Mouse (Mus musculus) hindbrain, embryonic 16.5 days (tissue): ENCODE results near the gene C1qtnf12. TPM values are rescaled to one million over a fixed set of nuclear protein-coding genes. Genes with fewer than 3 reads are reported as not detected.

ENCODE experiments used
- ATAC-seq: fragments of 200-750 bp; cut with Nextera tagmentation; 2 replicates; pipeline ENCODE4 v1.8.0; 2017; ENCODE audit warnings: moderate TSS enrichment, moderate library complexity
- H3K27ac ChIP-seq: fragments of 300-500 bp; sonication (generic); 2 replicates; pipeline ENCODE4 v1.5.1; 2014; ENCODE audit warnings: low read depth, mild to moderate bottlenecking, control low read depth, low read length, moderate library complexity
- H3K27me3 ChIP-seq: fragments of 300-500 bp; sonication (generic); replicated peaks from 2 replicates; pipeline ENCODE4 v1.6.1; 2014; ENCODE audit warnings: low read length; ENCODE audit not compliant: control insufficient read depth, insufficient read depth
- H3K36me3 ChIP-seq: fragments of 300-500 bp; sonication (generic); 2 replicates; pipeline ENCODE4 v1.6.1; 2014; ENCODE audit warnings: mild to moderate bottlenecking, low read length, moderate library complexity, mixed read lengths; ENCODE audit not compliant: control insufficient read depth, insufficient read depth
- H3K4me1 ChIP-seq: fragments of 300-500 bp; sonication (generic); 2 replicates; pipeline ENCODE4 v1.6.1; 2014; ENCODE audit warnings: low read depth, low read length; ENCODE audit not compliant: control insufficient read depth, insufficient read depth
- H3K4me2 ChIP-seq: fragments of 300-500 bp; sonication (generic); 2 replicates; pipeline ENCODE4 v1.6.1; 2014; ENCODE audit warnings: mild to moderate bottlenecking, low read length, control low read depth, moderate library complexity
- H3K4me3 ChIP-seq: fragments of 300-500 bp; sonication (generic); 2 replicates; pipeline ENCODE4 v1.5.1; 2014; ENCODE audit warnings: mild to moderate bottlenecking, low read length, control low read depth, moderate library complexity
- H3K9ac ChIP-seq: fragments of 300-500 bp; sonication (generic); 2 replicates; pipeline ENCODE4 v1.6.1; 2014; ENCODE audit warnings: low read depth, mild to moderate bottlenecking, control low read depth, low read length, moderate library complexity
- H3K9me3 ChIP-seq: fragments of 300-500 bp; sonication (generic); 2 replicates; pipeline ENCODE4 v1.6.1; 2014; ENCODE audit warnings: mild to moderate bottlenecking, low read length, moderate library complexity; ENCODE audit not compliant: control insufficient read depth
- WGBS: fragments of 180-500 bp; shearing (Covaris S2); extraction: QIAGEN DNeasy Blood & Tissue Kit; methylation state at CpG from one replicate; pipeline ENCODE4 v1.1.7; 2014; 5-methylcytosine and 5-hydroxymethylcytosine counted together
- polyA plus RNA-seq: library from polyadenylated mRNA; unstranded; fragments of >200 nt; fragmentation: Nextera tagmentation; extraction: Ambion mirVana; gene quantifications from 2 replicates; pipeline ENCODE4 v1.2.1, GENCODE M21; 2015

The C1qtnf12 gene
- polyA plus RNA-seq, 1 experiment from 2014 or later: 16.4 TPM

DNA sequence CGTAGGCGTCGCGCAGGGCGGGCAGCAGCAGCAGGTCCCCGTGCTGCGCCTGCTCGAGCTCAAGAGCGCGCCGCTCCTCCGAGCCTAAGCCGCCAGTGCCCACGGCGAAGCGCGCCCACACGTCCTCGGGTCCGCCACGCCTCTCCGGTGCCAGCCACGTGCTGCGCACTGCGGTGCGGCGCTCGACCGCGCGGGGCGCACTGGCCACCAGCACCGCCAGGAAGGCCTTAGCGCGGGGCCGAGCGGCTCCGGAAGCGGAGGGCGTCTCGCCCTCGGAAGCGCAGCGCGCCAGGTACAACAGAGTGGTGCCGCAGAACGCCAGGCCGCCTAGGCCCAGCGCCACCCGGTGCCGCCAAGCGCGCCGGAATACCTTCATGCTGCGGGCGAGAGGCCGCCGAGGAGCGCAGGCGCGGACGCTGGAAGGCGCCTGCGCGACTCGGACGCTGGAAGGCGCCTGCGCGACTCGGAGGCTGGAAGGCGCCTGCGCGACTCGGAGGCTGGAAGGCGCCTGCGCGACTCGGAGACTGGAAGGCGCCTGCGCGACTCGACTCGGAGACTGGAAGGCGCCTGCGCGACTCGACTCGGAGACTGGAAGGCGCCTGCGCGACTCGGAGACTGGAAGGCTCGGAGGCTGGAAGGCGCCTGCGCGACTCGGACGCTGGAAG lies 30.3 kb downstream of the C1qtnf12 start, which contains the start of the genes B3galt6 and Sdf4:
Gene B3galt6, minus strand, starts transcription at position 409 of the 665 bp plus-strand sequence.
Gene Sdf4, plus strand, starts transcription at position 632 of the 665 bp plus-strand sequence.
- Histone ChIP-seq H3K27me3 (no peaks in the 10 kb centered on the region), H3K4me3 (peak within 1 kb of the TSS; percentile 80), H3K4me1 (peaks cover 21% of the 10 kb centered on the region), H3K4me2 (peak within 1 kb of the TSS; percentile 95), H3K36me3 (peaks cover 2% of the 10 kb centered on the region), H3K27ac (peak within 1 kb of the TSS; percentile 97), H3K9ac (peak within 1 kb of the TSS; percentile 91), H3K9me3 (no peaks in the 10 kb centered on the region)
- WGBS: under 1% methylated on average over 73 of the region's 99 CpGs
- ATAC-seq: peak; percentile 90

GRCm38 (mm10) chr4:155992906-155993547 lies 30.9 kb downstream of the C1qtnf12 start:
- 0% methylated on average over 64 of the region's 70 CpGs for WGBS
- peak overlapping the region; percentile 97 for H3K27ac ChIP-seq
- ATAC-seq: peak; percentile 86
- H3K4me3 ChIP-seq: peak overlapping the region; percentile 80
- no peaks in the 10 kb centered on the region for H3K9me3 ChIP-seq
- peaks cover 7% of the 10 kb centered on the region for H3K36me3 ChIP-seq
- H3K4me1 ChIP-seq: peaks cover 21% of the 10 kb centered on the region
- H3K27me3 ChIP-seq: no peaks in the 10 kb centered on the region
- peak overlapping the region; percentile 82 for H3K9ac ChIP-seq
- peak overlapping the region; percentile 69 for H3K4me2 ChIP-seq

GRCm38 (mm10) chr4:155993606-155994005 lies 31.5 kb downstream of the C1qtnf12 start:
- ATAC-seq: no peak; the same call in 1 of the 2 replicates
- peak overlapping the region; percentile 97 for H3K27ac ChIP-seq
- no peaks in the 10 kb centered on the region for H3K9me3 ChIP-seq
- peaks cover 21% of the 10 kb centered on the region for H3K4me1 ChIP-seq
- H3K4me2 ChIP-seq: peak overlapping the region; percentile 69
- peak overlapping the region; percentile 82 for H3K9ac ChIP-seq
- no peaks in the 10 kb centered on the region for H3K27me3 ChIP-seq
- H3K4me3 ChIP-seq: peak overlapping the region; percentile 80
- 6% methylated on average over 15 of the region's 15 CpGs for WGBS
- peaks cover 9% of the 10 kb centered on the region for H3K36me3 ChIP-seq

GRCm38 (mm10) chr4:156004109-156004508 lies 42.0 kb downstream of the C1qtnf12 start:
- 95% methylated on average over 3 of the region's 3 CpGs for WGBS
- ATAC-seq: no peak
- Histone ChIP-seq H3K4me2 (no peak overlapping the region), H3K9me3 (no peaks in the 10 kb centered on the region), H3K4me3 (no peak overlapping the region), H3K27me3 (no peaks in the 10 kb centered on the region), H3K4me1 (no peaks in the 10 kb centered on the region), H3K36me3 (peaks cover 65% of the 10 kb centered on the region), H3K9ac (no peak overlapping the region), H3K27ac (no peak overlapping the region)

DNA sequence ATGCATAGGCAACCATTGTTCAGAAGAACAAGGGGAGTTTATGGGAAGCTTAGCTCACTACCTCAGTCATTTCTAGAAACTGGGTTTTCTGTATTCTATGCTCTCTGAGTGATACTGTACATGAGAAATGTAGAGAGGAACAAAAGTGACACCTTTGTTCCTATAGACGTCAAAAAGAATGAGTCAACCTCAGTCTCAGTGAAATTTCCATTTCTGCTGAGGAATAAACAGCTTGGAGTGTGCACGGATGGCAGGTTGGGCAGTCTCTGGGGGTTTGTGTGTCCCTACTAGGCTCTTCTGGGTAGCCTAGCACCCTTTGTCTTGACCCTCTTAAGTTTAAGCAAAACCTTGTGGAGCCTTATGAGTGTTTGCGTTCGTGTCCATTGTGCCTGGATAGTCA lies 46.3 kb downstream of the C1qtnf12 start:
- H3K4me1 ChIP-seq: no peaks in the 10 kb centered on the region
- H3K36me3 ChIP-seq: peaks cover 55% of the 10 kb centered on the region
- H3K27ac ChIP-seq: no peak overlapping the region
- H3K4me2 ChIP-seq: no peak overlapping the region
- no peak overlapping the region for H3K4me3 ChIP-seq
- no peak overlapping the region for H3K9ac ChIP-seq
- H3K9me3 ChIP-seq: no peaks in the 10 kb centered on the region
- H3K27me3 ChIP-seq: no peaks in the 10 kb centered on the region
- no peak for ATAC-seq
- WGBS: 96% methylated on average over 4 of the region's 4 CpGs

- 88% methylated on average over 8 of the region's 8 CpGs for WGBS
- Histone ChIP-seq H3K4me1 (no peaks in the 10 kb centered on the region), H3K4me3 (no peak within 1 kb of the TSS), H3K9me3 (no peaks in the 10 kb centered on the region), H3K4me2 (no peak within 1 kb of the TSS), H3K36me3 (peaks cover 30% of the 10 kb centered on the region), H3K27ac (no peak within 1 kb of the TSS), H3K9ac (no peak within 1 kb of the TSS), H3K27me3 (no peaks in the 10 kb centered on the region)
- no peak for ATAC-seq
Observed at GRCm38 (mm10) chr4:156013637-156014036, 51.5 kb downstream of the C1qtnf12 start, which contains the start of gene Tnfrsf4. Gene Tnfrsf4, plus strand, starts transcription at chr4:156013843.

- peaks cover 22% of the 10 kb centered on the region for H3K36me3 ChIP-seq
- H3K27ac ChIP-seq: no peak overlapping the region
- no peak overlapping the region for H3K4me3 ChIP-seq
- H3K4me2 ChIP-seq: no peak overlapping the region
- H3K9me3 ChIP-seq: no peaks in the 10 kb centered on the region
- H3K9ac ChIP-seq: no peak overlapping the region
- ATAC-seq: no peak
- 97% methylated on average over 2 of the region's 2 CpGs for WGBS
- H3K27me3 ChIP-seq: no peaks in the 10 kb centered on the region
- no peaks in the 10 kb centered on the region for H3K4me1 ChIP-seq
Observed at GRCm38 (mm10) chr4:156014436-156014835, 52.3 kb downstream of the C1qtnf12 start.

Other genes with a start within 250 kb of the C1qtnf12 start
- gene Tmem240, start 227.5 kb upstream of the C1qtnf12 start, polyA plus RNA-seq: 17.4 and 22.2 TPM in 2 replicates
- gene Atad3a, start 201.2 kb upstream of the C1qtnf12 start, polyA plus RNA-seq: 93.9 and 100 TPM in 2 replicates
- 38.0 and 39.0 TPM in 2 replicates for gene Vwa1, start 187.6 kb upstream of the C1qtnf12 start, polyA plus RNA-seq
- gene Tmem88b, start 176.4 kb upstream of the C1qtnf12 start, polyA plus RNA-seq: 0.89 and 1.3 TPM in 2 replicates
- gene Ankrd65, start 171.9 kb upstream of the C1qtnf12 start, polyA plus RNA-seq: not detected in 2 replicates
- 251 and 267 TPM in 2 replicates for gene Mrpl20, start 159.4 kb upstream of the C1qtnf12 start, polyA plus RNA-seq
- gene Ccnl2, start 149.8 kb upstream of the C1qtnf12 start, polyA plus RNA-seq: 118 and 132 TPM in 2 replicates
- 133 and 143 TPM in 2 replicates for gene Aurkaip1, start 131.0 kb upstream of the C1qtnf12 start, polyA plus RNA-seq
- gene Mxra8, start 122.6 kb upstream of the C1qtnf12 start, polyA plus RNA-seq: 35.7 and 36.5 TPM in 2 replicates
- gene Dvl1, start 114.9 kb upstream of the C1qtnf12 start, polyA plus RNA-seq: 10.2 and 10.7 TPM in 2 replicates
- gene Tas1r3, start 99.0 kb upstream of the C1qtnf12 start, polyA plus RNA-seq: 0.29 and 0.40 TPM in 2 replicates
- gene Cptp, start 92.9 kb upstream of the C1qtnf12 start, polyA plus RNA-seq: 30.2 and 31.7 TPM in 2 replicates
- 67.2 and 74.7 TPM in 2 replicates for gene Ints11, start 92.8 kb upstream of the C1qtnf12 start, polyA plus RNA-seq
- 66.6 and 66.7 TPM in 2 replicates for gene Pusl1, start 70.5 kb upstream of the C1qtnf12 start, polyA plus RNA-seq
- 62.3 and 74.5 TPM in 2 replicates for gene Acap3, start 70.5 kb upstream of the C1qtnf12 start, polyA plus RNA-seq
- gene Ube2j2, start 18.5 kb upstream of the C1qtnf12 start, polyA plus RNA-seq: 97.6 and 98.8 TPM in 2 replicates
- gene B3galt6, start 30.3 kb downstream of the C1qtnf12 start, polyA plus RNA-seq: 35.5 and 35.7 TPM in 2 replicates
- 120 and 124 TPM in 2 replicates for gene Sdf4, start 30.6 kb downstream of the C1qtnf12 start, polyA plus RNA-seq
- 0.64 TPM in 1 of 2 replicates, not detected in the other for gene Tnfrsf4, start 51.5 kb downstream of the C1qtnf12 start, polyA plus RNA-seq
- gene Tnfrsf18, start 63.8 kb downstream of the C1qtnf12 start, polyA plus RNA-seq: 1.7 and 1.8 TPM in 2 replicates
- not detected in 2 replicates for gene Ttll10, start 97.1 kb downstream of the C1qtnf12 start, polyA plus RNA-seq
- 28.0 and 31.3 TPM in 2 replicates for gene 9430015G10Rik, start 147.7 kb downstream of the C1qtnf12 start, polyA plus RNA-seq
- gene Rnf223, start 168.2 kb downstream of the C1qtnf12 start, polyA plus RNA-seq: 0.40 and 0.52 TPM in 2 replicates
- 94.4 and 118 TPM in 2 replicates for gene Agrn, start 235.2 kb downstream of the C1qtnf12 start, polyA plus RNA-seq
- 1.4 and 1.8 TPM in 2 replicates for gene Isg15, start 238.5 kb downstream of the C1qtnf12 start, polyA plus RNA-seq
- gene AW011738, start 241.0 kb downstream of the C1qtnf12 start, polyA plus RNA-seq: 3.7 and 5.3 TPM in 2 replicates